Mouse (Mus musculus) liver, embryonic 11.5 days (tissue): ENCODE data around the gene Adgrg5. TPM values are rescaled to one million over a fixed set of nuclear protein-coding genes. Genes with fewer than 3 reads are reported as not detected.

Experiments used
- ATAC-seq: fragments of 200-750 bp; cut with Nextera tagmentation; replicated peaks from 2 replicates; pipeline ENCODE4 v1.8.0; 2017; ENCODE audit warnings: moderate number of reproducible peaks, mild to moderate bottlenecking, moderate TSS enrichment, moderate library complexity; ENCODE audit not compliant: low FRiP score
- DNase-seq: peaks from one replicate; pipeline ENCODE4 v3.0.0-alpha.2; 2017; ENCODE audit warnings: low spot score
- H3K27ac ChIP-seq: fragments of 300-500 bp; sonication (generic); 2 replicates; pipeline ENCODE4 v1.5.1; 2014; ENCODE audit warnings: mild to moderate bottlenecking, low read depth, low read length, control low read depth
- H3K27me3 ChIP-seq: fragments of 300-500 bp; sonication (generic); replicated peaks from 2 replicates; pipeline ENCODE4 v1.6.1; 2014; ENCODE audit warnings: low read length, mixed read lengths; ENCODE audit not compliant: control insufficient read depth, insufficient read depth
- H3K36me3 ChIP-seq: fragments of 300-500 bp; sonication (generic); 2 replicates; pipeline ENCODE4 v1.6.1; 2014; ENCODE audit warnings: mild to moderate bottlenecking, low read length, moderate library complexity, mixed read lengths; ENCODE audit not compliant: control insufficient read depth, insufficient read depth
- H3K4me1 ChIP-seq: fragments of 300-500 bp; sonication (generic); replicated peaks from 2 replicates; pipeline ENCODE4 v1.6.1; 2014; ENCODE audit warnings: low read length, mixed read lengths; ENCODE audit not compliant: control insufficient read depth, insufficient read depth
- H3K4me2 ChIP-seq: fragments of 300-500 bp; sonication (generic); 2 replicates; pipeline ENCODE4 v1.6.1; 2014; ENCODE audit warnings: mild to moderate bottlenecking, control low read depth, moderate library complexity
- H3K4me3 ChIP-seq: fragments of 300-500 bp; sonication (generic); 2 replicates; pipeline ENCODE4 v1.5.1; 2014; ENCODE audit warnings: low read depth, low read length, control low read depth
- H3K9ac ChIP-seq: fragments of 300-500 bp; sonication (generic); 2 replicates; pipeline ENCODE4 v1.6.1; 2014; ENCODE audit warnings: low read depth, low read length, control low read depth
- H3K9me3 ChIP-seq: fragments of 300-500 bp; sonication (generic); 2 replicates; pipeline ENCODE4 v1.6.1; 2016; ENCODE audit warnings: low read length, inconsistent platforms, mixed read lengths; ENCODE audit not compliant: control insufficient read depth
- WGBS: fragments of 180-500 bp; shearing (Covaris S2); extraction: QIAGEN DNeasy Blood & Tissue Kit; methylation state at CpG from one replicate; pipeline ENCODE4 v1.1.7; 2014; 5-methylcytosine and 5-hydroxymethylcytosine counted together
- polyA plus RNA-seq: library from polyadenylated mRNA; unstranded; fragments of >200 nt; fragmentation: Nextera tagmentation; extraction: Ambion mirVana; gene quantifications from 2 replicates; pipeline ENCODE4 v1.2.1, GENCODE M21; 2014

The Adgrg5 gene
- polyA plus RNA-seq, 1 experiment from 2014 or later, result 1.9 TPM

DNA sequence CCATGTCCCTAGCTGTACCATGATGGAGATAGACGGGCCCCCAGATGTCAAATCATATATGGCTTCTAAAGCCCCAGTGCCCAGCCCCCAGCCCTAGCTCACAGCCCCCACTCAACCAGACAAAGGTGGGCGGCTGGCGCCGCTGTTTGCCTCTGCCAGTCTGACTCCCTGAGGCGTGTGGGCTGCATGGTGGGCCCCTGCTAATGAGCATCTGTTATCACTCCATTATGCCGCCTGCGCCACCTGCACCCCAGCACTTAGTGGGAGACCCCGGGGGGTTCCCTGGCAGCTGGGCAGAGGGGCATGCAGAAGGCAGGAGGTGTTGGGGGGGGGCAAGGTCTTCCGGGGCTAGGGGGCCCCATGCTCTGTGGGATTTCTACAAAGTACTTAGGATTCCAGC lies 54.6 kb downstream of the Adgrg5 start:
- no peak for DNase-seq
- Histone ChIP-seq H3K9me3 (no peaks in the 10 kb centered on the region), H3K4me2 (peak overlapping the region; percentile 55), H3K27me3 (peaks cover 3% of the 10 kb centered on the region; the same call in 1 of the 2 replicates), H3K4me3 (peak overlapping the region; percentile 40), H3K9ac (peak overlapping the region; percentile 48; the same call in 1 of the 2 replicates), H3K27ac (no peak overlapping the region), H3K36me3 (no peaks in the 10 kb centered on the region), H3K4me1 (peaks cover 64% of the 10 kb centered on the region)
- ATAC-seq, result no peak
- 54% methylated on average over 9 of the region's 9 CpGs for WGBS

DNA sequence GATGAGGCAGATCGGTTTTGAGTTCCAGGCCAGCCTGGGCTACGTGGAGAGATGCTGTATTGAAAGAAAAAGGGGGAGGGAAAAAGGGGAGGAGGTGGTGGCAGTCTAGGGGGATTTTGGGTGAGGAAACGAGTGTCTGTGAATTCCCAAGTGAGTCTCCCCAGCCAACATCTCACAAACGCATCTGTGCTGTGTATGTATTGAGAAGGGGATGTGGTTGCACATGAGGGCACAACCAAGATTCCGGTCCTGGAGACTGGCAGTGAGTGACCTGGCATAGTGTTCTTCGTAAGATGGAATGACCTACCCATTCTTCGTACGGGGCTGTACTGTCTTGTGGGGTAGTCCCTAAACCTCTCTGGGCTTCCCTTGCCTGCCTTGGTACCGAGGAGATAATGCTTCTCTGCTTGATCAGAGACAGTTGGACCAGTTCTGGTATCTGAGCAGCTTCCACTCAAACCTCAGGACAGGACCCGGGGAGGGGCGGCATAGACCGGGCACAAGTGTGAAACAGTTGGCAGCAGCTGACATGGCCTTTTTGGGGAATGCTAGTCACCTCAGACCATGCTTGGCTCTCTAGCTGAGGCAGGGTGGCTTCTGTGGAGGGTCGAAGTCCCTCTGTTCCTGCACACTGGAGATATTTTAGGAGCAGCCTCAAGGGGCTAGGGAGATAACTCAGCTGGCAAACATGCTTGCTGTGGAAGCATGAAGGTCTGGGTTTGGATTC lies 55.3 kb downstream of the Adgrg5 start:
- H3K4me3 ChIP-seq, result peak overlapping the region; percentile 40
- ATAC-seq, result no peak
- H3K27ac ChIP-seq, result no peak overlapping the region
- WGBS, result 61% methylated on average over 13 of the region's 13 CpGs
- H3K4me2 ChIP-seq, result peak overlapping the region; percentile 55
- peaks cover 65% of the 10 kb centered on the region for H3K4me1 ChIP-seq
- H3K27me3 ChIP-seq, result peaks cover 3% of the 10 kb centered on the region; the same call in 1 of the 2 replicates
- DNase-seq, result no peak
- H3K36me3 ChIP-seq, result no peaks in the 10 kb centered on the region
- H3K9me3 ChIP-seq, result no peaks in the 10 kb centered on the region
- H3K9ac ChIP-seq, result no peak overlapping the region; the same call in 1 of the 2 replicates

DNA sequence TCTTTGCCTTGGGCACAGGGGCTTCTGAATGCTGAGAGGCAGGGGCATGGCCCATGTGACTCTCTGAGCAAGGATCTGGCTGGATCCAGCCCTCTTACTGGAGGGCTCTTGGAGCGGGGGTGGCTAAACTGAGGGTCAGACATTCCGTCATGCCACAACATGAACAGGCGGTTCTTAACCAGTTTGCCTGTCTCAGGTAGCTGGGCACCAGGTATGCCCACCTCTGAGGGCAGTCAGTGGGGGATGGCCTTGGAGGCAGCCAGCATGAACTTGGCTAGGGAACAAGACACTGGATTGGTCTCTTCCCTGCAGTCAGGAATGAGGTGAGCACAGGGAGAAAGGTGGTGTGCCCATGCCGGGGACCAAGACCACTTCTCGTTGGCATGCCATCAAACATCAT lies 56.7 kb downstream of the Adgrg5 start:
- WGBS, result 87% methylated on average over 5 of the region's 5 CpGs
- DNase-seq (no peak), ATAC-seq (no peak)
- Histone ChIP-seq H3K36me3 (no peaks in the 10 kb centered on the region), H3K9me3 (no peaks in the 10 kb centered on the region), H3K4me1 (peaks cover 66% of the 10 kb centered on the region), H3K4me3 (no peak overlapping the region), H3K27me3 (peaks cover 3% of the 10 kb centered on the region; the same call in 1 of the 2 replicates), H3K4me2 (0 out of 2 replicates have a peak overlapping the region, but pooled peaks have one; percentile 0), H3K27ac (no peak overlapping the region), H3K9ac (0 out of 2 replicates have a peak overlapping the region, but pooled peaks have one; percentile 18)

DNA sequence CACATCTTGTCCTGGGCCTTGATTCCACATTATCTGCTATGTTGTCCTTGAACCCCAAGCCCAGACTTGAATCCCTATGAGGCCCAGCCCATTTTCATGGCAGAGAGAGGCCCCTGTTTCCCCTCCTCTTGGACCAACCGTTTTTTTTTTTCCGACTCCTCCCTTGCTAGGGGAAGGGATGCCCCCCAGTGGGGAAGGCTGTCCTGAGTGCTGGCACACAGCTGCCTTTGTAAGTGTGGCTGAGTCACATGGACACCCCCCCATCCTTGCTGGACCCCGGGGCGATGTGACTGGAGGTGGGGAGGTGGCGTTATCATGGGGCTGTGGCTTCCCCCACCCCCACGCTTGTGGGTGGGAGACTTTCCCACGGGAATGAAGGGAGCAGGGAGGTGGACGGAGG lies 57.5 kb downstream of the Adgrg5 start:
- H3K9ac ChIP-seq, result peak overlapping the region; percentile 8; the same call in 1 of the 2 replicates
- H3K27me3 ChIP-seq, result peaks cover 3% of the 10 kb centered on the region; the same call in 1 of the 2 replicates
- peak overlapping the region; percentile 36; the same call in 1 of the 2 replicates for H3K27ac ChIP-seq
- no peak overlapping the region for H3K4me3 ChIP-seq
- no peaks in the 10 kb centered on the region for H3K9me3 ChIP-seq
- H3K4me1 ChIP-seq, result peaks cover 63% of the 10 kb centered on the region
- ATAC-seq, result no peak
- H3K36me3 ChIP-seq, result no peaks in the 10 kb centered on the region
- WGBS, result 46% methylated on average over 8 of the region's 8 CpGs
- H3K4me2 ChIP-seq, result peak overlapping the region; percentile 4; the same call in 1 of the 2 replicates
- no peak for DNase-seq

DNA sequence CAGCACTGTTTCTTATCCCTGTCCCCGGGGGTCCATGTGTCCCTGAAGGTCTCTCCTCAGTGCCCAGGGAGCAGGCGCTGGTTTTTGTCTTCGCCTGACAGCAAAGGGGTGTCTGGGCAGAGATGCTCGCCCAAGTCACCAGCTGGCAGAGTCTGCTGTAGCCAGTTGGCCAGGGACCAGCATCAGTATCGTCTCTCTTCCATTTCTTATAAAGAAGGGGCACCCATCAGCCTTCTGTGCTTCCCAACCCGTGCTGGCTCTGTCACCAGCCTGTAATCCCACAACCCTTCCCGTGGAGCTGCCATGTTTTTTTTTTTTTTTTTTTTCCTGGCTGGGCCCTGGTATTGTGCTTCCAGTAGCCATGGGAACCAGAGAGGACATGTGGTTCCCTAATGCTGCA lies 58.4 kb downstream of the Adgrg5 start:
- no peak overlapping the region for H3K4me2 ChIP-seq
- H3K4me1 ChIP-seq, result peaks cover 61% of the 10 kb centered on the region
- no peak for DNase-seq
- H3K36me3 ChIP-seq, result no peaks in the 10 kb centered on the region
- no peak overlapping the region for H3K9ac ChIP-seq
- WGBS, result 75% methylated on average over 7 of the region's 7 CpGs
- H3K9me3 ChIP-seq, result no peaks in the 10 kb centered on the region
- peaks cover 3% of the 10 kb centered on the region; the same call in 1 of the 2 replicates for H3K27me3 ChIP-seq
- no peak overlapping the region for H3K4me3 ChIP-seq
- H3K27ac ChIP-seq, result peak overlapping the region; percentile 28
- no peak for ATAC-seq

DNA sequence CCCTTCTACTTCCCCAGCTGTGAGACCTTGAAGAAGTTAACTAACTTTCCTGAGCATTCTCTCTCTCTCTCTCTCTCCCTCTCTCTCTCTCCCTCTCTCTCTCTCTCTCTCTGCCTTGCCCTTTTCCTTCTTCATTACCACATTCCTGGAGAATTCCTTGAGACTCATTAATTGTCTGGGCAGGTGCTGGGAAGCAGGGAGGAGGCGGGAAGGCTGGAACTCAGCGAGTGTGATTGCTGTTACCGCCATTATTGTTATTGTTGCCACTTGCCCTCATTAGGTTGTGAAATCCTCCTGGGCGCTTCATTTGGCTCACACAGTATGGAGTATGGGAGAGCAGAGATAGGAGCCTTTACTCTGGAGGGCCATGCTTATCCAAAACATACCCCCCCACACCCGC lies 59.7 kb downstream of the Adgrg5 start:
- ATAC-seq (peak; percentile 15), DNase-seq (no peak)
- Histone ChIP-seq H3K9me3 (no peaks in the 10 kb centered on the region), H3K27me3 (no peaks in the 10 kb centered on the region), H3K4me2 (peak overlapping the region; percentile 90), H3K27ac (peak overlapping the region; percentile 93), H3K4me1 (peaks cover 61% of the 10 kb centered on the region), H3K9ac (peak overlapping the region; percentile 78; the same call in 1 of the 2 replicates), H3K4me3 (no peak overlapping the region), H3K36me3 (no peaks in the 10 kb centered on the region)
- 33% methylated on average over 5 of the region's 5 CpGs for WGBS

DNA sequence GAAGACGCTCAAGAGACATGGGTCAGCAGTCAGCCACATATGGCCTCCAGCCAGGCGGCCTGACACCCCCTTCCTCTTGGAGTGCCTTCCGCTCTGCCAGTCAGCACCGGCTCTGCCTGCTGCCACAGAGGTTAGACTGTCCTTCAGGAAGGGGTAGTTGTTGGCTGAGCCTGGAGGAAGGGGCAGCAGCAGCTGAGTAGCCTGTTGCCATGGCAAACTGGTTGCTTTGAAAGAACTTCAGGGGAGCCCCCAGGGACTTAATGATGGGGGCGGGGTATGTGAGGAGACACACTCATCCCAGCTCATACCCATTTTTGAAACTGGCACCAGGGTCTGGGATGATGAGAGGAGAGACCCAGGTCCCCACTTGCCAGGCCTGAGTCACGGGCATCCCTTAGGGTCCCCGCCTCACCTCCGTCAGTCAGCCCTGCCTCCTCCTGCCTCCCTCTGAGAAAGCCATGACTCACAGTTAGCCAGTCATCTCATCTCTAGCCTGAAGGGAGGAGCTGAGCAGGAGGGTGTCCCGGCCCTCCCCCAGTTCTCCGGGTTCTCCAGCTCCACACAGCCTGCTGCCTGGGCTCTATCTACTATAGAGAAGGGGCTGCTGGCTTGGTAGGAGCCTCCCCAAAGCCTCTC lies 60.5 kb downstream of the Adgrg5 start:
- peak overlapping the region; percentile 78 for H3K9ac ChIP-seq
- peak overlapping the region; percentile 93 for H3K27ac ChIP-seq
- no peaks in the 10 kb centered on the region for H3K27me3 ChIP-seq
- 19% methylated on average over 10 of the region's 10 CpGs for WGBS
- peak overlapping the region; percentile 90 for H3K4me2 ChIP-seq
- peak overlapping the region; percentile 61 for H3K4me3 ChIP-seq
- peak; percentile 89 for ATAC-seq
- H3K4me1 ChIP-seq, result peaks cover 60% of the 10 kb centered on the region
- DNase-seq, result peak; percentile 72
- no peaks in the 10 kb centered on the region for H3K9me3 ChIP-seq
- H3K36me3 ChIP-seq, result no peaks in the 10 kb centered on the region

DNA sequence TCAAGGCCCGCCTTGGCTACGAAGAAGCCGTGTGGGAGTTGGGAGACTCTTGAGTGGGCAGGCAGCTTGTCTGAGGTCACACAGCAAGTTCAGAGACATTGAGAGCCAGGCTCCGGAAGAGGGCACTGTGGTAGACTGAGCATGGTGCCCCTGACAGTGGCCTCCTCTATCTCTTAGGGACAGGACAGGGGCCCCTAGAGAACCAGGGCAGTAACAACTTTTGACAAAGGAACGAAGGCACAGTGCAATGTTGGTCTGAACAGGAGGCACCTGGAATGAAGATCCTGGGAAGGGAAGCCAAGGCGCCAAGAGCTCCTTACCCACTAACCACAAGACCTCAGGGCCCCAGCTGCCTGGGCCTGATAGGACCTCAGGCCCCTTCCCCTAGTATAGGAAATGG lies 61.5 kb downstream of the Adgrg5 start:
- peaks cover 66% of the 10 kb centered on the region for H3K4me1 ChIP-seq
- peak overlapping the region; percentile 93 for H3K27ac ChIP-seq
- H3K36me3 ChIP-seq, result no peaks in the 10 kb centered on the region
- H3K9me3 ChIP-seq, result no peaks in the 10 kb centered on the region
- peak; percentile 82 for ATAC-seq
- peak overlapping the region; percentile 78 for H3K9ac ChIP-seq
- 37% methylated on average over 6 of the region's 6 CpGs for WGBS
- H3K4me2 ChIP-seq, result peak overlapping the region; percentile 90
- H3K27me3 ChIP-seq, result no peaks in the 10 kb centered on the region
- peak overlapping the region; percentile 61 for H3K4me3 ChIP-seq
- peak; percentile 68 for DNase-seq
